Mouse (Mus musculus) lung, postnatal 0 days (tissue): ENCODE results near the gene Taf12. TPM values are rescaled to one million over a fixed set of nuclear protein-coding genes. Genes with fewer than 3 reads are reported as not detected.
"Not testable (repeated sequence)": the region's sequence is repeated elsewhere in the genome, so short reads cannot be mapped to it uniquely, and the experiment has no call there.

Source experiments
- ATAC-seq: fragments of 200-750 bp; cut with Nextera tagmentation; 2 replicates; pipeline ENCODE4 v1.8.0; 2017; ENCODE audit warnings: moderate library complexity
- DNase-seq: peaks from one replicate; pipeline ENCODE4 v3.0.0-alpha.2; 2016; ENCODE audit warnings: low spot score
- H3K27ac ChIP-seq: fragments of 300-500 bp; sonication (generic); 2 replicates; pipeline ENCODE4 v1.5.1; 2014; ENCODE audit warnings: antibody characterized with exemption, mild to moderate bottlenecking, low read length, mixed read lengths
- H3K27me3 ChIP-seq: fragments of 300-500 bp; sonication (generic); replicated peaks from 2 replicates; pipeline ENCODE4 v1.6.1; 2014; ENCODE audit warnings: low read length, mixed read lengths; ENCODE audit not compliant: insufficient read depth
- H3K36me3 ChIP-seq: fragments of 300-500 bp; sonication (generic); 2 replicates; pipeline ENCODE4 v1.6.1; 2014; ENCODE audit warnings: low read length, mixed read lengths; ENCODE audit not compliant: insufficient read depth
- H3K4me1 ChIP-seq: fragments of 300-500 bp; sonication (generic); 2 replicates; pipeline ENCODE4 v1.6.1; 2014; ENCODE audit warnings: antibody characterized with exemption, low read depth, low read length, mixed read lengths; ENCODE audit not compliant: insufficient read depth
- H3K4me2 ChIP-seq: fragments of 300-500 bp; sonication (generic); replicated peaks from 2 replicates; pipeline ENCODE4 v1.6.1; 2014; ENCODE audit warnings: low read depth, mild to moderate bottlenecking, low read length, moderate library complexity, mixed read lengths
- H3K4me3 ChIP-seq: fragments of 300-500 bp; sonication (generic); 2 replicates; pipeline ENCODE4 v1.5.1; 2014; ENCODE audit warnings: low read depth, low read length
- H3K9ac ChIP-seq: fragments of 300-500 bp; sonication (generic); replicated peaks from 2 replicates; pipeline ENCODE4 v1.6.1; 2014; ENCODE audit warnings: low read depth, mild to moderate bottlenecking
- H3K9me3 ChIP-seq: fragments of 300-500 bp; sonication (generic); 2 replicates; pipeline ENCODE4 v1.6.1; 2016; ENCODE audit warnings: low read length, mixed read lengths
- CTCF ChIP-seq: IDR thresholded peaks from 2 replicates; pipeline ENCODE4 v1.5.1; 2016; ENCODE audit warnings: antibody characterized with exemption, mild to moderate bottlenecking
- EP300 ChIP-seq: IDR thresholded peaks from 2 replicates; pipeline ENCODE4 v1.6.1; 2016; ENCODE audit warnings: antibody characterized with exemption, mild to moderate bottlenecking, control low read depth
- WGBS: fragments of 180-500 bp; shearing (Covaris S2); extraction: QIAGEN DNeasy Blood & Tissue Kit; methylation state at CpG from one replicate; pipeline ENCODE4 v1.1.7; 2014; 5-methylcytosine and 5-hydroxymethylcytosine counted together
- polyA plus RNA-seq: library from polyadenylated mRNA; unstranded; fragments of >200 nt; fragmentation: Nextera tagmentation; extraction: Ambion mirVana; gene quantifications from 2 replicates; pipeline ENCODE4 v1.2.1, GENCODE M21; 2015

Gene Taf12
- polyA plus RNA-seq, 1 experiment from 2014 or later, result 32.1 TPM

- Histone ChIP-seq H3K4me1 (no peaks in the 10 kb centered on the region), H3K4me3 (peak overlapping the region; percentile 49), H3K4me2 (peak overlapping the region; percentile 67), H3K27me3 (no peaks in the 10 kb centered on the region), H3K27ac (no peak overlapping the region), H3K9me3 (no peaks in the 10 kb centered on the region), H3K36me3 (no peaks in the 10 kb centered on the region), H3K9ac (no peak overlapping the region)
- no peak for TF ChIP-seq CTCF
- TF ChIP-seq EP300, result no peak
- DNase-seq, result no peak
- 60% methylated on average over 16 of the region's 16 CpGs for WGBS
- peak; percentile 13; the same call in 1 of the 2 replicates for ATAC-seq
Measured at GRCm38 (mm10) chr4:132301965-132302938, 28.1 kb downstream of the Taf12 start.

DNA sequence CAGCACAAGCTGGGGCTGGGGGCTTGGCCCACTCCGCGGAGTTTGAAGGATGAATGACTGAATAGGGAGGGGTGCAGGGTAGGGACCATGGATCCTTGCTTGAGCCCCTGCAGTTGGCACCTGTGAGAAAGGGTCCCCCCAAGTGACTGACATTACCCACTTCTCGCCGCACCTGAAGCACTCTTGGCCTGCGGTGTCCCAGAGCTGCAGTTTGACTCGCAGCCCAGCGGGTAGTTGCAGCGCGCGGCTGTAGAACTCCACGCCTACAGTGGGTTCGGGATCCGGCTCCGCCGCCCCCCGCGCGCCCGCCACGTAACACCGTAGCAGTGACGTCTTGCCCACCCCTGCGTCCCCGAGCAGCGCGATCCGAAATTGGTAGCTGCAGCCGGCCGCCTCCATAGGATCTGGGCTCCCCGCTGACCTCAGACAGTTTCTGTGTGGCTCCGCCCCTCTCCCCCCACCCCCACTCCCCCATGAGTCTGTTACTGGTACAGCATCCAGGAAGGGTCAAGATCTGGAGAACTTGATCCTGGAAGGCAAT is 28.8 kb downstream of the Taf12 start, which contains the start of gene Rab42:
Gene Rab42, minus strand, starts transcription at position 447 of the 541 bp plus-strand sequence.
- H3K9ac ChIP-seq, result 0 out of 2 replicates have a peak within 1 kb of the TSS, but pooled peaks have one; percentile 34
- DNase-seq (peak; percentile 87), ATAC-seq (peak; percentile 88)
- peak; percentile 45 for TF ChIP-seq CTCF
- TF ChIP-seq EP300, result no peak
- H3K4me3 ChIP-seq, result peak within 1 kb of the TSS; percentile 49
- no peaks in the 10 kb centered on the region for H3K27me3 ChIP-seq
- no peak within 1 kb of the TSS for H3K27ac ChIP-seq
- no peaks in the 10 kb centered on the region for H3K36me3 ChIP-seq
- H3K9me3 ChIP-seq, result no peaks in the 10 kb centered on the region
- H3K4me2 ChIP-seq, result peak within 1 kb of the TSS; percentile 67
- H3K4me1 ChIP-seq, result no peaks in the 10 kb centered on the region
- 2% methylated on average over 29 of the region's 31 CpGs for WGBS

GRCm38 (mm10) chr4:132303484-132303883 is 29.3 kb downstream of the Taf12 start:
- not testable (repeated sequence) for ATAC-seq, H3K27ac ChIP-seq, DNase-seq, H3K4me1 ChIP-seq, H3K27me3 ChIP-seq, H3K36me3 ChIP-seq, H3K9ac ChIP-seq, H3K9me3 ChIP-seq
- Histone ChIP-seq H3K4me2 (peak overlapping the region; percentile 67), H3K4me3 (peak overlapping the region; percentile 49)
- 38% methylated on average over 6 of the region's 6 CpGs for WGBS
- 0 out of 2 replicates have a peak, but pooled peaks have one; percentile 10 for TF ChIP-seq CTCF

- Histone ChIP-seq H3K4me3 (no peak overlapping the region), H3K9me3 (no peaks in the 10 kb centered on the region), H3K4me2 (no peak overlapping the region), H3K36me3 (no peaks in the 10 kb centered on the region), H3K27ac (no peak overlapping the region), H3K9ac (no peak overlapping the region), H3K4me1 (peaks cover 9% of the 10 kb centered on the region; the same call in 1 of the 2 replicates), H3K27me3 (no peaks in the 10 kb centered on the region)
- no peak for TF ChIP-seq CTCF
- no peak for TF ChIP-seq EP300
- ATAC-seq (no peak), DNase-seq (no peak)
- WGBS, result 77% methylated on average over 8 of the region's 8 CpGs
Measured at GRCm38 (mm10) chr4:132305276-132305675, 31.1 kb downstream of the Taf12 start.

DNA sequence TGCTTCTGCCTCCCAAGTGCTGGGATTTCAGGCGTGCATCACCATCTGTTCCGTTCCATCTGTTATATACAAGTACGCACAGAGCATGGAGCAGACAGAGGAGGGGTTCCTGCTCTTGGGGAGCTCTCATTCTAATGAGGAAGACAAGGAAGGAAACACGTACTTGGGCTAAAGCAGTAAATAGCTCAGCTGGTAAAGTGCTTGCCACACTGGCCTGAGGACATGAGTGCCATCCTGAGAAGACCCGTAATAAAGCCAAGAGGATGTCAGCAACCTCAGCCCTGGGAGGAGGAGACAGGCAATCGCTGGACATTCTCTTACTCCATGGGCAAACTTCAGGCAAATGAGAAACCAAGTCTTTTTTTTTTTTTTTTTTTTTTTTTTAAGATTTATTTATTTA is 31.8 kb downstream of the Taf12 start:
- TF ChIP-seq CTCF (no peak), EP300 (no peak)
- no peak for ATAC-seq

More for the DNA sequence above, 31.8 kb downstream of the Taf12 start:
- Histone ChIP-seq H3K36me3 (no peaks in the 10 kb centered on the region), H3K27ac (no peak overlapping the region), H3K27me3 (no peaks in the 10 kb centered on the region), H3K9ac (no peak overlapping the region), H3K4me2 (no peak overlapping the region), H3K9me3 (no peaks in the 10 kb centered on the region), H3K4me3 (no peak overlapping the region), H3K4me1 (peaks cover 9% of the 10 kb centered on the region; the same call in 1 of the 2 replicates)
- WGBS, result 64% methylated on average over 6 of the region's 6 CpGs
- no peak for DNase-seq
